Mouse (Mus musculus) lung, adult 2 months (tissue): ENCODE measurements at regions not wholly inside any gene's neighbourhood (a gene's known extent, or its start where the extent isn't known, plus 50 kb on each side); places are given as distances from the start of the nearest gene placed in this dataset.

Source experiments
- CTCF ChIP-seq: fragments of 200-500 bp; IDR thresholded peaks from 2 replicates; pipeline ENCODE4 v1.5.1; 2011; ENCODE audit warnings: mild to moderate bottlenecking, low read length, control low read depth; ENCODE audit not compliant: insufficient read depth
- POLR2A ChIP-seq: fragments of 200-500 bp; IDR thresholded peaks from 2 replicates; pipeline ENCODE4 v1.6.1; 2011; ENCODE audit warnings: low read depth, mild to moderate bottlenecking, control low read depth, low read length, borderline replicate concordance; ENCODE audit errors: extremely low read depth

GRCm38 (mm10) chr8:8907478-8908165 lies 217.3 kb upstream of the Arglu1 start:
- TF ChIP-seq CTCF (no peak), POLR2A (no peak)
